Mouse (Mus musculus): Measurements from ENCODE around the gene Rab6b. TPM values are rescaled to one million over a fixed set of nuclear protein-coding genes. Genes with fewer than 3 reads are reported as not detected.
A peak's percentile ranks its signal among the peaks of the same experiment; 100 is the strongest.
"Not testable (repeated sequence)": the region's sequence is repeated elsewhere in the genome, so short reads cannot be mapped to it uniquely, and the experiment has no call there.

Rab6b gene
- polyA plus RNA-seq, 1 experiment from 2014 or later: 86.2 TPM

GRCm38 (mm10) chr9:103147103-103147502 is 35.5 kb downstream of the Rab6b start:
- peak; percentile 54 for ATAC-seq (ENCODE audit: low read depth)

GRCm38 (mm10) chr9:103149074-103149799 is 37.6 kb downstream of the Rab6b start:
- H3K27me3 ChIP-seq: no peaks in the 10 kb centered on the region
- ATAC-seq (ENCODE audit: low read depth): no peak
- no peak overlapping the region for H3K4me3 ChIP-seq
- no peak overlapping the region for H3K4me2 ChIP-seq
- 0 out of 2 replicates have a peak, but pooled peaks cover 3% of the 10 kb centered on the region for H3K9me3 ChIP-seq
- H3K9ac ChIP-seq: no peak overlapping the region
- peaks cover 16% of the 10 kb centered on the region; the same call in 1 of the 2 replicates for H3K36me3 ChIP-seq
- H3K4me1 ChIP-seq (replicated peaks): peaks cover 59% of the 10 kb centered on the region
- 91% methylated on average over 12 of the region's 12 CpGs for WGBS
- no peak overlapping the region for H3K27ac ChIP-seq (replicated peaks)

More at GRCm38 (mm10) chr9:103147103-103147502, 35.5 kb downstream of the Rab6b start:
- no peak overlapping the region for H3K4me3 ChIP-seq
- no peaks in the 10 kb centered on the region for H3K27me3 ChIP-seq
- H3K4me1 ChIP-seq (replicated peaks): peaks cover 53% of the 10 kb centered on the region
- peaks cover 28% of the 10 kb centered on the region for H3K36me3 ChIP-seq
- H3K9me3 ChIP-seq: 0 out of 2 replicates have a peak, but pooled peaks cover 3% of the 10 kb centered on the region
- peak overlapping the region; percentile 30 for H3K4me2 ChIP-seq
- 0 out of 2 replicates have a peak overlapping the region, but pooled peaks have one; percentile 13 for H3K9ac ChIP-seq
- H3K27ac ChIP-seq (replicated peaks): peak overlapping the region; percentile 82
- WGBS: 34% methylated on average over 13 of the region's 13 CpGs

DNA sequence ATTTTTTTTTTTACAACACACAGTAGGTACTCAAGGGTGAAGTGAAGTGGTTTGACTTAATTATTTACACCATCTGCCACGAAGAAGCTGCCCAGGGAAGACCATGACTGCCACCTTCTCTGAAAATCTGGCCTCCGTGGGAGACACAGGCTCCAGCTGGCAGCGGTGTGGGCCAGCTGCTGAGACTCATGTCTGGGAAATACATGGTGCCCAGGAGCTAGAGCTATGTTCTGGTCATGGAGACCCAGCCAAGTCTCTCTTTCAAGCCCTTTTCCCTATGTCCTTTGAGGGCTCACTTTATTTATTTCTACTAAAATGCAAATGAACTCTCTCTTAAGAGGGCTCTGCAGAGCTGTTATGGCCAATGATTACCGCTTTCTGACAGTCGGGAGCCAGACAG is 41.7 kb downstream of the Rab6b start:
- WGBS: 48% methylated on average over 5 of the region's 5 CpGs
- no peak overlapping the region for H3K4me2 ChIP-seq
- 0 out of 2 replicates have a peak, but pooled peaks cover 3% of the 10 kb centered on the region for H3K9me3 ChIP-seq
- H3K9ac ChIP-seq: no peak overlapping the region; the same call in 1 of the 2 replicates
- H3K27ac ChIP-seq (replicated peaks): peak overlapping the region; percentile 70
- H3K36me3 ChIP-seq: peaks cover 28% of the 10 kb centered on the region; the same call in 1 of the 2 replicates
- peaks cover 21% of the 10 kb centered on the region for H3K4me1 ChIP-seq (replicated peaks)
- ATAC-seq (ENCODE audit: low read depth): no peak
- no peak overlapping the region for H3K4me3 ChIP-seq
- H3K27me3 ChIP-seq: no peaks in the 10 kb centered on the region

DNA sequence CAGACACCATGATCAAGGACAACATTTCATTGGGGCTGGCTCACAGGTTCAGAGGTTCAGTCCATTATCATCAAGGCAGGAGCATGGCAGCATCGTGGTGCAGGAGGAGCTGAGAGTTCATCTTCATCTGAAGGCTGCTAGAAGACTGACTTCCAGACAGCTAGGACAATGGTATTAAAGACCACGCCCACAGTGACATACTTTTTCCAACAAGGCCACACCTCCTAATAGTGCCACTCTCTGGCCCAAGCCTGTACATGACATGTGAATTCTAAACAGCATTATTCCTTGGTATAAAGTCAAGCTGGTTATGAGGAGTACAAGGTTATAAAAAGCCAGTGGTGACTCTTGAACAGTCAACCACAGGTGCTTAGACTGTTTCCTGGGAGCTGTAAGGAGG is 43.0 kb downstream of the Rab6b start:
- Histone ChIP-seq H3K27ac (replicated peaks) (no peak overlapping the region), H3K36me3 (peaks cover 41% of the 10 kb centered on the region), H3K4me1 (replicated peaks) (peaks cover 16% of the 10 kb centered on the region), H3K9me3 (0 out of 2 replicates have a peak, but pooled peaks cover 3% of the 10 kb centered on the region), H3K27me3 (no peaks in the 10 kb centered on the region), H3K4me2 (no peak overlapping the region), H3K9ac (no peak overlapping the region), H3K4me3 (no peak overlapping the region)
- no peak for ATAC-seq (ENCODE audit: low read depth)
- WGBS: 90% methylated on average over 2 of the region's 2 CpGs

GRCm38 (mm10) chr9:103155158-103155557 is 43.6 kb downstream of the Rab6b start:
- not testable (repeated sequence) for H3K4me2 ChIP-seq; ATAC-seq (ENCODE audit: low read depth)
- 85% methylated on average over 7 of the region's 7 CpGs for WGBS

DNA sequence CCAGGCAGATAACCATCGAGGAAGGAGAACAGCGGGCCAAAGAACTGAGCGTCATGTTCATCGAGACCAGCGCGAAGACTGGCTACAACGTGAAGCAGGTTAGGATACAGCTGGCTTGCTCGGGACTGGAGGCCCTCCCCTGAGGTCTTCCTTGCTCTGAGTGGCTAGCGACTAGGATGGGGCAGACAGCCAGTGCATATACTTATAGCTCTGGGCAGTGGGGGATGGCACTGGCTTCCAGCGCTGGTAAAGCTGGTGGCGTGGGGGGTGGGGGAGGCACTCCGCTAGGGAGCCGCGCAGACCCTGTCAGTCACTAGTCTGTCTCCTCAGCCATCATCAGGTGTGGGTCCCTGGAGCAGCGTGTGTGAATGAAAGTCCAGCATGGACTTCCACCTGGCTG is 52.2 kb downstream of the Rab6b start:
- peaks cover 98% of the 10 kb centered on the region for H3K36me3 ChIP-seq
- WGBS: 75% methylated on average over 15 of the region's 15 CpGs
- H3K9ac ChIP-seq: no peak overlapping the region
- H3K27me3 ChIP-seq: no peaks in the 10 kb centered on the region
- no peak overlapping the region for H3K4me2 ChIP-seq
- H3K4me1 ChIP-seq (replicated peaks): no peaks in the 10 kb centered on the region
- no peak for ATAC-seq (ENCODE audit: low read depth)
- no peak overlapping the region for H3K27ac ChIP-seq (replicated peaks)
- no peak overlapping the region for H3K4me3 ChIP-seq
- no peaks in the 10 kb centered on the region for H3K9me3 ChIP-seq

More at GRCm38 (mm10) chr9:103155158-103155557, 43.6 kb downstream of the Rab6b start:
- H3K27ac ChIP-seq (replicated peaks); H3K9ac ChIP-seq; H3K4me3 ChIP-seq; H3K27me3 ChIP-seq; H3K9me3 ChIP-seq: not testable (repeated sequence)
- H3K4me1 ChIP-seq (replicated peaks): peaks cover 16% of the 10 kb centered on the region
- H3K36me3 ChIP-seq: peaks cover 42% of the 10 kb centered on the region

DNA sequence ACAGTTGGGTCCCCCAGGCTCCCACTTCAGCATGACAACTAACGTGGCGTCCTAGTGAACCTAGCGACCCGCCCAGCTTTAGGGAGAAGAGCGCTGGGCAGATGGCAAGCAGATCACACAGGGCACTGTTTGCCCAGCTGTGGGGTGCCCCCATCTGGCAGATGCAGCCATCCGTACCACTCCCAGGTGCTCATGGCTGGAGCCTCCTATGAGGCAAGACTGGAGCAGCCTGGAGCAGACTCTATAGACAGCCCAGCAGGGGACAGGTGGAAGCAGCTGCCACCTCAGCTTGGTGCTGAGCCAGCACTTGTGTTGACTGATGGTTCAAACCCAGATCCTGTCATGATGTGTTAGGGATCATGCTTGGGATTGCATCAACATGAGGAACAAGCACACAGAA is 56.5 kb downstream of the Rab6b start:
- no peak overlapping the region for H3K4me2 ChIP-seq
- H3K27ac ChIP-seq (replicated peaks): no peak overlapping the region
- H3K4me3 ChIP-seq: no peak overlapping the region
- H3K9me3 ChIP-seq: no peaks in the 10 kb centered on the region
- H3K4me1 ChIP-seq (replicated peaks): no peaks in the 10 kb centered on the region
- peaks cover 84% of the 10 kb centered on the region for H3K36me3 ChIP-seq
- no peak overlapping the region for H3K9ac ChIP-seq
- 69% methylated on average over 6 of the region's 6 CpGs for WGBS
- peak; percentile 80 for ATAC-seq (ENCODE audit: low read depth)
- H3K27me3 ChIP-seq: no peaks in the 10 kb centered on the region

GRCm38 (mm10) chr9:103168771-103169170 is 57.2 kb downstream of the Rab6b start:
- Histone ChIP-seq H3K4me1 (replicated peaks) (no peaks in the 10 kb centered on the region), H3K9ac (no peak overlapping the region), H3K4me2 (no peak overlapping the region), H3K9me3 (no peaks in the 10 kb centered on the region), H3K27ac (replicated peaks) (no peak overlapping the region), H3K4me3 (no peak overlapping the region), H3K36me3 (peaks cover 80% of the 10 kb centered on the region), H3K27me3 (no peaks in the 10 kb centered on the region)
- 71% methylated on average over 7 of the region's 7 CpGs for WGBS
- ATAC-seq (ENCODE audit: low read depth): no peak

GRCm38 (mm10) chr9:103174771-103175519 is 63.4 kb downstream of the Rab6b start:
- 56% methylated on average over 6 of the region's 6 CpGs for WGBS
- no peak overlapping the region for H3K27ac ChIP-seq (replicated peaks)
- H3K27me3 ChIP-seq: no peaks in the 10 kb centered on the region
- no peak overlapping the region for H3K4me2 ChIP-seq
- H3K9ac ChIP-seq: no peak overlapping the region
- H3K36me3 ChIP-seq: peaks cover 62% of the 10 kb centered on the region
- no peak overlapping the region for H3K4me3 ChIP-seq
- peaks cover under 1% of the 10 kb centered on the region; the same call in 1 of the 2 replicates for H3K4me1 ChIP-seq (replicated peaks)
- H3K9me3 ChIP-seq: no peaks in the 10 kb centered on the region
- ATAC-seq (ENCODE audit: low read depth): no peak

GRCm38 (mm10) chr9:103175692-103176091 is 64.1 kb downstream of the Rab6b start:
- no peak for ATAC-seq (ENCODE audit: low read depth)
- Histone ChIP-seq H3K9me3 (no peaks in the 10 kb centered on the region), H3K27me3 (no peaks in the 10 kb centered on the region), H3K4me2 (no peak overlapping the region), H3K4me1 (replicated peaks) (peaks cover 8% of the 10 kb centered on the region), H3K4me3 (no peak overlapping the region), H3K9ac (no peak overlapping the region), H3K36me3 (peaks cover 57% of the 10 kb centered on the region), H3K27ac (replicated peaks) (no peak overlapping the region)
- 95% methylated on average over 7 of the region's 7 CpGs for WGBS

DNA sequence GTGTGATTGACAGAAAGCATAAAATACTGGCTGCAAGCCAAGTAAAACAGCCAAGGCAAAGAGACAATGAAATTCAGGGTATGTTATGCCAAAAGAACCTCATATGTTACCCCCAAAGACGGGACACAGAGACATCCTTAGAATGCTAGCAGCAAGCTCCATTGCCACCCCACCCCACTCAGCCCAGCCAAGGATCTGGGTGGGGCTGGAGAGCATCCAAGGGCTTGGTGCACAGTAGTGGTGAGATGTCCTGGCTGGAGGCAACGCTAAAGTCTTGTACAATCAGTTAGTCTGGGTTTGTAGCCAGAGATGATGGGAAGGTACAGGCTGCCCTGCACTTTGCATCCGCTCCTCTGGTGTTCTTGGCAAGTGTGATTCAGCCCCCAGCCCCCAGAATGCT is 68.7 kb downstream of the Rab6b start:
- no peak; the same call in 1 of the 2 replicates for ATAC-seq (ENCODE audit: low read depth)

More for the DNA sequence above, 68.7 kb downstream of the Rab6b start:
- Histone ChIP-seq H3K9me3 (no peaks in the 10 kb centered on the region), H3K4me3 (no peak overlapping the region), H3K9ac (peak overlapping the region; percentile 56), H3K4me1 (replicated peaks) (peaks cover 18% of the 10 kb centered on the region), H3K36me3 (peaks cover 62% of the 10 kb centered on the region), H3K27me3 (no peaks in the 10 kb centered on the region), H3K4me2 (peak overlapping the region; percentile 52), H3K27ac (replicated peaks) (0 out of 2 replicates have a peak overlapping the region, but pooled peaks have one; percentile 61)
- WGBS: 68% methylated on average over 3 of the region's 3 CpGs
